Mouse (Mus musculus) heart, postnatal 0 days (tissue): ENCODE data around the gene Wdr12.

Experiments used
- CTCF ChIP-seq: IDR thresholded peaks from 2 replicates; pipeline ENCODE4 v1.5.1; 2016; ENCODE audit warnings: antibody characterized with exemption, control low read depth, low read depth
- EP300 ChIP-seq: IDR thresholded peaks from 2 replicates; pipeline ENCODE4 v1.6.1; 2016; ENCODE audit warnings: antibody characterized with exemption, low read depth

GRCm38 (mm10) chr1:60076411-60076810 lies 22.0 kb downstream of the Wdr12 start:
- TF ChIP-seq CTCF (no peak), EP300 (no peak)
